Mouse (Mus musculus) ES-E14 (cell line): ENCODE results near the gene Mall. TPM values are rescaled to one million over a fixed set of nuclear protein-coding genes. Genes with fewer than 3 reads are reported as not detected.
A peak's percentile ranks its signal among the peaks of the same experiment; 100 is the strongest.

Source experiments
- DNase-seq: peaks from one replicate; pipeline ENCODE4 v3.0.0-alpha.2; 2013; ENCODE audit warnings: low read depth, low spot score
- H3K27ac ChIP-seq: 2 replicates; pipeline ENCODE4 v1.5.1; 2012; ENCODE audit warnings: low read depth, mild to moderate bottlenecking, low read length, moderate library complexity, mixed read lengths; ENCODE audit not compliant: poor library complexity, insufficient read depth, severe bottlenecking
- H3K36me3 ChIP-seq: 2 replicates; pipeline ENCODE4 v1.6.1; 2012; ENCODE audit warnings: mild to moderate bottlenecking, low read length, moderate library complexity, mixed read lengths; ENCODE audit not compliant: control insufficient read depth, poor library complexity, insufficient read depth, severe bottlenecking
- H3K4me1 ChIP-seq, 2 experiments: fragments of 150-350 bp in 1 of 2; sonication (generic) in 1 of 2; 2 replicates each; pipeline ENCODE4 v1.6.1; 2012; ENCODE audit warnings: low read length in 2 of 2, mild to moderate bottlenecking in 1 of 2, mixed read lengths in 1 of 2; ENCODE audit not compliant: control insufficient read depth in 2 of 2, insufficient read depth in 2 of 2, poor library complexity in 1 of 2
- H3K4me3 ChIP-seq, 2 experiments: fragments of 150-350 bp in 1 of 2; sonication (generic) in 1 of 2; 2 replicates each; pipeline ENCODE4 v1.5.1; 2012; ENCODE audit warnings: low read length in 2 of 2, low read depth in 1 of 2, mild to moderate bottlenecking in 1 of 2, mixed read lengths in 1 of 2; ENCODE audit not compliant: insufficient read depth in 1 of 2, poor library complexity in 1 of 2, severe bottlenecking in 1 of 2
- H3K9ac ChIP-seq: 2 replicates; pipeline ENCODE4 v1.6.1; 2012; ENCODE audit warnings: low read depth, mild to moderate bottlenecking, low read length, mixed read lengths; ENCODE audit not compliant: poor library complexity, insufficient read depth, severe bottlenecking
- H3K9me3 ChIP-seq: fragments of 150-350 bp; sonication (generic); 2 replicates; pipeline ENCODE4 v1.6.1; 2012; ENCODE audit warnings: low read depth, mild to moderate bottlenecking, low read length; ENCODE audit not compliant: control insufficient read depth, insufficient read depth
- CHD2 ChIP-seq: IDR thresholded peaks from 2 replicates; pipeline ENCODE4 v1.6.1; 2014; ENCODE audit warnings: mild to moderate bottlenecking, low read depth, low read length, inconsistent platforms
- HCFC1 ChIP-seq: IDR thresholded peaks from 2 replicates; pipeline ENCODE4 v1.6.1; 2012; ENCODE audit warnings: low read length, inconsistent platforms, borderline replicate concordance; ENCODE audit not compliant: insufficient read depth
- MAFK ChIP-seq: IDR thresholded peaks from 2 replicates; pipeline ENCODE4 v1.6.1; 2014; ENCODE audit warnings: mild to moderate bottlenecking, low read depth, low read length, inconsistent platforms; ENCODE audit not compliant: insufficient read depth
- ZC3H11A ChIP-seq: IDR thresholded peaks from 2 replicates; pipeline ENCODE4 v1.6.1; 2012; ENCODE audit warnings: low read depth, mild to moderate bottlenecking, inconsistent platforms, low read length, borderline replicate concordance
- ZNF384 ChIP-seq: IDR thresholded peaks from 2 replicates; pipeline ENCODE4 v1.6.1; 2012; ENCODE audit warnings: low read depth, low read length, inconsistent platforms
- in situ Hi-C, 2 experiments: fragments of 600-800 bp; cut with MboI; formaldehyde crosslinking; loops; one replicate each; pipeline ENCODE4 v1.15.1; 2025; ENCODE audit warnings: low sequenced_read_pairs in 2 of 2, inconsistent platforms in 1 of 2; ENCODE audit not compliant: unreplicated experiment in 2 of 2
- total RNA-seq: library from RNA; depleted of rRNA; stranded (reverse); fragments of 300-350 nt; gene quantifications from 2 replicates; pipeline ENCODE4 v1.2.3, GENCODE M21; 2012

The Mall gene
- total RNA-seq, 1 experiment = 0.85 TPM

GRCm38 (mm10) chr2:127728661-127729450 lies 876 bp downstream of the Mall start:
- TF ChIP-seq HCFC1 (no peak), ZNF384 (no peak), MAFK (no peak), ZC3H11A (no peak), CHD2 (no peak)
- DNase-seq = no peak
- Histone ChIP-seq H3K9ac (no peak overlapping the region), H3K36me3 (no peaks in the 10 kb centered on the region), H3K9me3 (no peaks in the 10 kb centered on the region), H3K27ac (no peak overlapping the region), H3K4me3 (peak overlapping the region in 1 of 2 experiments; percentile 37; a peak in 1 of 4 replicates), H3K4me1 (peaks cover 6 to 22% of the 10 kb centered on the region in 2 experiments; a peak in 3 of 4 replicates)
- in situ Hi-C loops = no loop called here

GRCm38 (mm10) chr2:127728146-127728545 lies 1.6 kb downstream of the Mall start:
- no peaks in the 10 kb centered on the region for H3K36me3 ChIP-seq
- in situ Hi-C loops = no loop called here
- H3K9me3 ChIP-seq = no peaks in the 10 kb centered on the region
- no peak overlapping the region for H3K4me3 ChIP-seq
- no peak overlapping the region for H3K27ac ChIP-seq
- TF ChIP-seq CHD2 = no peak
- TF ChIP-seq MAFK = no peak
- TF ChIP-seq ZC3H11A = no peak
- TF ChIP-seq ZNF384 = no peak
- no peak for TF ChIP-seq HCFC1
- no peak for DNase-seq
- no peak overlapping the region for H3K9ac ChIP-seq
- H3K4me1 ChIP-seq = peaks cover 6 to 22% of the 10 kb centered on the region in 2 experiments; a peak in 3 of 4 replicates

- no peak overlapping the region for H3K9ac ChIP-seq
- H3K4me3 ChIP-seq = no peak overlapping the region
- no peaks in the 10 kb centered on the region for H3K9me3 ChIP-seq
- in situ Hi-C loops = no loop called here
- DNase-seq = no peak
- no peak overlapping the region for H3K27ac ChIP-seq
- no peaks in the 10 kb centered on the region for H3K36me3 ChIP-seq
- H3K4me1 ChIP-seq = peaks cover 0 to 3% of the 10 kb centered on the region in 2 experiments; a peak in 2 of 4 replicates
- no peak for TF ChIP-seq ZC3H11A
- no peak for TF ChIP-seq ZNF384
- TF ChIP-seq HCFC1 = no peak
- TF ChIP-seq MAFK = no peak
- no peak for TF ChIP-seq CHD2
These were observed 6.5 kb downstream of the Mall start for GRCm38 (mm10) chr2:127723193-127723592.

- Histone ChIP-seq H3K4me3 (no peak overlapping the region), H3K27ac (no peak overlapping the region), H3K9me3 (no peaks in the 10 kb centered on the region), H3K4me1 (peaks cover 0 to 3% of the 10 kb centered on the region in 2 experiments; a peak in 2 of 4 replicates), H3K9ac (no peak overlapping the region), H3K36me3 (no peaks in the 10 kb centered on the region)
- no peak for TF ChIP-seq CHD2
- TF ChIP-seq MAFK = no peak
- no peak for TF ChIP-seq ZC3H11A
- no peak for TF ChIP-seq ZNF384
- in situ Hi-C loops = no loop called here
- no peak for DNase-seq
These were observed 7.4 kb downstream of the Mall start for GRCm38 (mm10) chr2:127722176-127722892.
